Mouse (Mus musculus): ENCODE measurements around the gene Inhbe. TPM values are rescaled to one million over a fixed set of nuclear protein-coding genes. Genes with fewer than 3 reads are reported as not detected.

Inhbe gene
- total RNA-seq, 2 experiments from 2014 or later, result 0.15 to 0.20 TPM

- no peak for DNase-seq (ENCODE audit: low spot score in 2 of 2)
- intact Hi-C loops (cut with DNase I), result no loop called here
These were observed 53.9 kb downstream of the Inhbe start for GRCm38 (mm10) chr10:127300361-127300760.

Other genes starting within 250 kb of the Inhbe start
- gene Os9, start 233.3 kb downstream of the Inhbe start, total RNA-seq (2021), result 100 to 1,000 TPM; 118 to 119 TPM
- gene B4galnt1, start 189.2 kb downstream of the Inhbe start, total RNA-seq (2021), result 100 to 1,000 TPM; 116 to 122 TPM
- 1 to 10 TPM; 1.8 to 4.4 TPM for gene Slc26a10, start 173.8 kb downstream of the Inhbe start, total RNA-seq (2021)
- gene Arhgef25, start 164.3 kb downstream of the Inhbe start, total RNA-seq (2021), result 100 to 1,000 TPM; 173 to 176 TPM
- gene Dtx3, start 158.7 kb downstream of the Inhbe start, total RNA-seq (2021), result 100 to 1,000 TPM; 195 to 221 TPM
- gene Pip4k2c, start 142.8 kb downstream of the Inhbe start, total RNA-seq (2021), result 100 to 1,000 TPM in 1 of 2 experiments, 10 to 100 TPM in 1; 94.6 to 106 TPM
- gene Kif5a, start 91.1 kb downstream of the Inhbe start, total RNA-seq (2021), result 1,000 to 10,000 TPM in 1 of 2 experiments, 100 to 1,000 TPM in 1; 978 to 1,176 TPM
- 100 to 1,000 TPM; 267 to 287 TPM for gene Dctn2, start 88.0 kb downstream of the Inhbe start, total RNA-seq (2021)
- 10 to 100 TPM; 32.9 to 54.4 TPM for gene Mbd6, start 65.4 kb downstream of the Inhbe start, total RNA-seq (2021)
- 10 to 100 TPM; 54.9 to 60.1 TPM for gene Mars, start 42.6 kb downstream of the Inhbe start, total RNA-seq (2021)
- gene Arhgap9, start 32.4 kb downstream of the Inhbe start, total RNA-seq (2021), result 1 to 10 TPM in 1 of 2 experiments, under 1 TPM in 1; 0.94 to 1.1 TPM
- gene Gli1, start 12.4 kb downstream of the Inhbe start, total RNA-seq (2021), result 1 to 10 TPM; 1.9 to 2.9 TPM
- not detected for gene Inhbc, start 16.0 kb upstream of the Inhbe start, total RNA-seq (2021)
- 100 to 1,000 TPM; 348 to 365 TPM for gene R3hdm2, start 25.9 kb upstream of the Inhbe start, total RNA-seq (2021)
- gene Stac3, start 147.3 kb upstream of the Inhbe start, total RNA-seq (2021), result 1 to 10 TPM; 1.7 to 2.9 TPM
- 1 to 10 TPM; 2.1 to 4.9 TPM for gene Ndufa4l2, start 160.6 kb upstream of the Inhbe start, total RNA-seq (2021)
- gene Shmt2, start 168.0 kb upstream of the Inhbe start, total RNA-seq (2021), result 10 to 100 TPM; 22.8 to 29.9 TPM
- 1 to 10 TPM; 6.0 to 7.6 TPM for gene Nxph4, start 180.1 kb upstream of the Inhbe start, total RNA-seq (2021)

All from left cerebral cortex, postnatal 36 days (tissue).